Mouse (Mus musculus): ENCODE data around the gene Olah.

DNA sequence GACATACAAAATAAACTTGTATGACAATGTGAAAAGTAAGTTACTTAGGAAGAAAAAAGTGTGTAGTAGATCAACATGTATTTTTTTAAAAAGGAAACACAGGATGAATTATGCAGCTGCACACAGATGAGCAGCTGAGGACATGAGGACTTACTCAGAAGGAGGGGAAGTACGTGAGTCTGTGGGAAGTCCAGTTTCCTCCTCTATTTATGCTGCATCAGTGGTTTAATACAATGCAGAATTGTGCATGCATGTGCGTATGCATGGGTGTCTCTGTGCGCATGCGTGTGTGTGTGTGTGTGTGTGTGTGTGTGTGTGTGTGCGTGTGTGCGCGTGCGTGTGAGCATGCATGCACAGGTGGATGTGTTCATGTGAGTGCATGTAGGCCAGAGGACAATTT, 41.2 kb downstream of the Olah start:
- no peak for TF ChIP-seq POLR2A (IDR thresholded peaks at IDR 0.05; ENCODE audit: control insufficient read depth, low read depth, low read length)
- no peak for TF ChIP-seq CTCF (IDR thresholded peaks at IDR 0.05; ENCODE audit: control insufficient read depth, insufficient read depth, insufficient replicate concordance, low read depth, low read length)

Measured in testis, adult 2 months (tissue).